Mouse (Mus musculus) E14TG2a.4 (cell line): ENCODE data around the gene Rpl23.

Source experiments
- CTCF ChIP-seq: conservative IDR thresholded peaks from 2 replicates; pipeline ENCODE4 v1.5.1; 2014; ENCODE audit warnings: low read length
- NANOG ChIP-seq: IDR thresholded peaks from 2 replicates; pipeline ENCODE4 v1.6.1; 2014; ENCODE audit warnings: borderline replicate concordance, low read length, mixed read lengths
- POU5F1 ChIP-seq: IDR thresholded peaks from 2 replicates; pipeline ENCODE4 v1.6.1; 2014; ENCODE audit warnings: low read length, borderline replicate concordance

GRCm38 (mm10) chr11:97810970-97811369 is 28.7 kb upstream of the Rpl23 start:
- no peak for TF ChIP-seq CTCF
- no peak for TF ChIP-seq NANOG
- TF ChIP-seq POU5F1: no peak
